Mouse (Mus musculus) bone marrow, adult 2 months (tissue): ENCODE results near the gene Nhlh1.

Source experiments
- CTCF ChIP-seq: fragments of 200-500 bp; IDR thresholded peaks from 2 replicates; pipeline ENCODE4 v1.5.1; 2011; ENCODE audit warnings: low read length, control low read depth; ENCODE audit not compliant: control insufficient read depth, insufficient read depth
- POLR2A ChIP-seq: fragments of 200-500 bp; IDR thresholded peaks from 2 replicates; pipeline ENCODE4 v1.6.1; 2011; ENCODE audit warnings: low read depth, mild to moderate bottlenecking, control low read depth, low read length, borderline replicate concordance; ENCODE audit not compliant: control insufficient read depth

GRCm38 (mm10) chr1:172062101-172062500, 4.7 kb upstream of the Nhlh1 start:
- TF ChIP-seq CTCF (no peak), POLR2A (no peak)
